Mouse (Mus musculus): Measurements from ENCODE around the gene Trim9. TPM values are rescaled to one million over a fixed set of nuclear protein-coding genes. Genes with fewer than 3 reads are reported as not detected.

Trim9 gene
- 0.06 and 0.10 TPM in 2 replicates for polyA plus RNA-seq (2012; rRNA removed)

DNA sequence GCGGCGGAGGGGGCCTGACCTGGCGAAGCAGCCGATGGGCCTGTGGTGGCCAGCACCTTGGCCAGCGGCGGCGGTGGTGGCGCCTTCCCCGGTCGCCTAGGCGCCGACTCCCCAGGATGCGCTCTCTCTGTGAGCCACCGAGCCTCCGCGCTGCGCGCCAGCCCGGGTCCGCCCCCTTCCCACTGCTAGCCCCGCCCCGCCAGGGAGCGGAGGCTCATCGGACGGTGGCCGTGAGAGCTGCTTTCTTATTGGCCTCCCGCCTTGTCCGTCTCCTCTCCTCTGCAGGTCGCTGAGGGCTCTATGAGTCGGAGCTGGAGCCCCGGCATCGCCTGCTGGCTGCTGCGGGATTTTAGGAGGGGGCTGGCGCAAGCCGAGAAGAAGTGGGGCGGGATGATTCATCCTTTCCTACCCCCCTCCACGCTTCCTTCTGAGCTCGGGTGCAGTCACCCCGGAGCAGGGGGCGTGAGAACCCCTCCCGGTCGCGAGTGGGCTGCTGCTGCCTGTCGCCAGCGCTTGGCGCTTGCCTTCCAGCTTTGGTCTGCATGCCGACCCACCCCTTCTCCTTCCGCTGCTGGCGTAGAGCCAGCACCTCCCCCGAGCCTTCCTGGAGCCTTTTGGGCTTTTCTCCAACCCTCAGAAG lies at the start of gene Trim9:
Gene Trim9 (minus strand): TSS at position 413 of the 640 bp plus-strand sequence.
- DNase-seq (ENCODE audit: low spot score): peak; percentile 62

- DNase-seq (ENCODE audit: low spot score): no peak
These were observed 47.6 kb upstream of the Trim9 start for GRCm38 (mm10) chr12:70395061-70395460.

DNA sequence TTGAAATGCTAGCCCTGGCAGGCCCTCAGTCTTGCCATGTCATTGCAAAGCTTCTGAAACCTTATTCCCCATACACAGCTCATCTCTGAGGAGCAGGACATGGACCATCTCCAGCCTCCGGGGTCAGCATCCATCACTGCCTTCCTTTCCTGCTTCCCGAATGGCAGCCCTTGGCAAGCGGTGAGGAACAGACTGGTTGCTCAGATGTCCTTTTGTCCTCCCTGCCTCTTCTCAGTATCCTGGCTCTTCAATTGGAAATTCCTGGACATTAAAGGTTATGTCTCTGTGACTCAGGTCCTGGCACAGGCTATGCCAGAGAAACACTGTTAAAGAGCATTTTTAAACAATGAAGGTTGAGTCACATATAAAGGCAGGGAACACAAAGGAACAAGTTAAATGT lies 43.8 kb upstream of the Trim9 start:
- DNase-seq (ENCODE audit: low spot score): no peak

DNA sequence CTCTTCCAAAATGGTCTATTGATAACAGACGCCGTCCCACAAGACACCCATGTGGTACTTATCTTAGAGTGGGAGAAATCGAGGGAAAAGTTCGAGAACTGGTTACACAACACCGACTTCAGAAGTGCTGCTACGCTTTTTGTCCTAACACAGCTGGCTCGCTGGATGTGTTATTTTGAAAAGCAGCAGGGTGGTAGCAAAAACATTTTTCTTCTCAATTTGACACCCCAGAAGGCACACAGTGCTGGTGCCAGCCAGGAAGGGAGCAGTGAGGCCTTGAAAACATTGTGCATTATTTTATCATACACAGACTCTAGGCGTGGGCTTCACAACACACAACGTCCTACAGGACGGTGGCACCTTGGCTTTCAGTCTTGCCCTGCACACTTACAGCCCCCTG lies 27.6 kb upstream of the Trim9 start:
- no peak for DNase-seq (ENCODE audit: low spot score)

DNA sequence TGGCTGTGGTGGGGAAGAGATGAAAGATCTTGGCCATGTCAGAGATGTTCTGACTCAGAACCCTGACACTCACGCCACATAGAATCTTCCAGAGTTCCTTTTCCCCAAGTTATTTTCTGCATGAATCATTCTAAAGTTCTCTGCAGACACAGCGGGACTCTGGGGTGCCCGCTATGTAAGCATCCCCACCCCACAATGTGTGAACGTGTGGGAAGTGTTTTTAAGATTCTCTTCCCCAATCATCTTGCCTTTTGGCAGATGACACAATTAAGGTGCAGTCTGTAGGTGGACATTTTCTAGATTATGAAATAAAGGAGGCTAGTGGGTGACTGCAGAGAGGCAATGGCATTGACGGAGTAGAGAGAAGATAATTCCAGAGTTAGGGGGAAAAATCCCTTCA lies 25.5 kb upstream of the Trim9 start:
- DNase-seq (ENCODE audit: low spot score): no peak

- DNase-seq (ENCODE audit: low spot score): no peak
These were observed 21.9 kb upstream of the Trim9 start for GRCm38 (mm10) chr12:70369348-70369747.

DNA sequence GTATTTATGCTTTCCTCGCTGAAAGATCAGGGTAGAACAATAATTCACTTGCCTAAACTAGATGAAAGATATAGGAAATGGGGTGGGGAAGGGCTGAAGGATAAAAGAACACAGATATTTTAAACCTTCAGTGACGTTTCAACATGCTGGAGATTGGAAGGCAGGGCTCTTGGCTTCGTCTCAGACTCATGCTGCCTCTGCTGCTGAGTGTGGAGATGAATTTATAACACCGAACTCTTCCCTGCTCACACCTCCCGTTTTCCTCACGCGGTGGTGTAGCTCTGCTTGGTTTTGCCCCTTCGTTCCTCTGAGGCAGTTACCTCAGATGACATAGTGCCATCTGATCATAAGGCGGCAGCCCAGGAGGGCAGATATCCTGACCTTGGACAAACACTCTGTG lies 21.4 kb upstream of the Trim9 start:
- DNase-seq (ENCODE audit: low spot score): no peak

GRCm38 (mm10) chr12:70367326-70368248 lies 20.2 kb upstream of the Trim9 start:
- DNase-seq (ENCODE audit: low spot score): no peak

DNA sequence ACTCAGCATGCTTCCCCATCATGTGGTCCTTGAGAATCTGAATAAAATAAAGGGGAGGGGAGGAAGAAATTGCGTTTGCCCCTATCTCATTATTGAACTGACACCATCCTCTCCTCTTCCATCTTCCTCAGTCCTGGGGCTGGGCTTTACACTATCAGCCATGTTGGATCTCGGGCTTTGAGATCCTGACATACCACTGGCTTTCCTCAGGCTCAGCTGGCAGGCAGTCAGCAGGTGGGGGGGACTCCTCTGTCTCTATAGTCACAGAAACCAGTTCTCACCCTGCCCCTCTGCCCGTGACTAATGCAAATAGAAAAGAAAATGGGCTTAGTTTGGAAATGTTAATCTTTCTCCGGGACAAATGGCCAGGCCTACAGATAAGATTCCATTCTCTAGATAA lies 15.6 kb upstream of the Trim9 start:
- DNase-seq (ENCODE audit: low spot score): no peak

DNA sequence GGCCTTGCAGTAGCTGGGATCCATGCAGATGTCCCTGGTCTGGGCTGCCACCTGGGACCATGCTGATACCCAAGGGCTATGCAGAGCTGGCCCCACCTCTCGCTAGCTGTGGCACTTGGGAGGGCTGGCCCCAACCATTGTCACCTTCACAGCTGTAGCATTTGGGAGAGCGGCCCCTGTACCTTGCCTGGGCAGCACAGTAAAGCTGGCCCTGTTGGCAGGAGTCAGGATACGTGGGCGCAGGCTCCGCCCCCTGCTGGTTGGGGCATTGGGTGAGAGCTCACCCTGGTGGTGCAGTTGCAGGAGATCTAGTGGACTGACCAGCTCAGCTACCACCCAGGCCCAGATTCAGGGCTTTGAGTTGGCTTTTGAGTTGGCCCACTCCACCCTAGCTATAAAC lies 12.9 kb upstream of the Trim9 start:
- no peak for DNase-seq (ENCODE audit: low spot score)

GRCm38 (mm10) chr12:70359443-70359842 lies 12.0 kb upstream of the Trim9 start:
- no peak for DNase-seq (ENCODE audit: low spot score)

DNA sequence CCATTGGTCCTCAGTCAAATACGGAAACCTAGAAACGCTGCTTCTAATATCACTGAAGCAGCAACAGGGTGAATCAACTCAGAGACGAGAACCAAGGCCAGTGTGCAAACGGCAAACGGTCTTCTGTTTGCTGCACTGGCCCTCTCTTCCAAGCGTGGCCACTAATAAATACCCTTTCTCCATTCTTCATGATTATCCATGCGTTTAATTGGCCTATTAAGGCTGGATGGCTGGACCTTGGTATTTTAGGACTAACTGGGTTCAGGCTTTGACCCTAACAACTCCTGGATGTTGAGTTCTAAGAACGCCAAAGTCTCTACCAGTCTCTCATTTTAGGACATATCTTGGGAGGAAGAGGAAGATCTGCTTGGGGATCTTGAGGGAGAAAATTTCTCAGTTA lies 7.5 kb upstream of the Trim9 start:
- DNase-seq (ENCODE audit: low spot score): no peak

DNA sequence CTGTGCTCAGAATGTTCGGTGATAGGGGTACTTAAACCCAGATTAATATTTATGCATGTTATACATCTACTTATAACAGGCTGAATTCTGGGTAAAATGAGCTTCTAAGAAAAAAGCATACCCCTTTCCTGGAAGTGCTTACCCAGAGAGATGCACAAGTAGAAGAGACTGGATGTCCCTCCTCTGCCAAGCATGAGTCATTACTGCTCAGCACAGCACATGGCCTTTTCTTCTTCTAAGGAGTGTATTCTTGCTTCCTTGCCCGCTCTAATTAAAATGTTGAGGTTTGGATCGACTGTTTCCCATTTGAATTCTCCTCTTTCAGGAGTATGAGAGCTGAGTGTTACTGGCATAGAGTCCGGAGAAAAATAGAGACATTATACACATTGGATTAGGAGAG lies 3.1 kb upstream of the Trim9 start:
- DNase-seq (ENCODE audit: low spot score): no peak

- no peak for DNase-seq (ENCODE audit: low spot score)
These were observed 2.4 kb upstream of the Trim9 start for GRCm38 (mm10) chr12:70349788-70350187.

DNA sequence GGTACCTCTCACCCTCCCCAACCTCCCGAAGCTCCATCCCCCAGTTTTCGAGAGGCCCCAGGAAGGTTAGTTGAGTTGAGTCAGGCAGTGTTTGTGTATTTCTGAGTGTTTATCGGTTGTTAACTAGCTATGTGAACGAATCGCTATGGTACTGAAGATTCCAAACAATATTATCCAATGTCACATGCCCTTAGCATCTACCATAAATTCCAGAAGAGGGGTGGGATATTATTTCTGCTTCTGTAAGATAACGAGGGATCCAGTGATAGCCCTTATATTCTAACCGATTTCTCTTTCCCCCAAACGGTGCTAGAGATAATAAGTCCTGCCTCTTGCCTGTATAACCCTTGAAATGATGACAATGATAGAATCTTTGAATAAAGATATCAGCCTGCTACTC lies 612 bp upstream of the Trim9 start:
- DNase-seq (ENCODE audit: low spot score): no peak

DNA sequence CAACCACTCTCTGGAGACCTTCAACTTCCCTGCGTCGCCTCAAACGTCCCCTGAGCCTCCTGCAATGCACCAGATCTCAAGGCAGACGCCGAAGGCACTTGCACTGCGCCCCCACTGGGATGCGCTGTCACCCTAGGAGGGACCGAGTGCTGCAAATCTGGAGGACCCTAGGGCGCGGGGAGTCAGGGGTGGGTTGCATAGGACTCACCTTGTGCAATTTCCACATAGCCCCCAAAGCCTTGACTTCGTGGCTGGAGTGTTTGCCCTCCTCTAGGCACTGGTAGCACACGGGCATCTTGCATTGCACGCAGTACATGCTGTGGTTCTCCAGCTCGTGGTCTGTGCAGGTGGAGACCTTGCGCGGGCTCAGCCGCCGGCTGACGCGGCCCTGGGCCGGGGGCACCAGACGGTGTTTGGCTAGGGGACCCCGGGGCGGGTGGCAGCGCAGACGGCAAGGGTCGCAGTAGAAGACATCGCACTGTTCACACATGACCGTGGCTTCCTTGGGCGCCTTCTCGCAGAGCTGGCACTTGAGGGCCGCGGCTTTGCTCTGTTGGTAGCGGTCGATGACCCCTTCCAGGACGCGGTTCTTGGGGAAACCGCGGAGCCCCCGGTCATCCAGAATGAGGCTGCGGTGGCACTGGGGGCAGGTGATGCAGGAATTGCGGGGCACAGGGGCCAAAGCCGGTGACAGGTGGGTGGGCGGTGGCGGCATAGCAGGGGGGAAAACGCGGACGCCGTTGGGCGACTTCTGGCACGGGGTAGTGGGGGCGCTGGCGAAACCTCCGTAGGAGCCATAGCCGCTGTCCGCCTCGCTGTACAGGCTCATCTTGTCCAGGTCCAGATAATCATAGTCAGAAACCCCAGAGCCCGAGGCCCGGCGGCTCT lies 1.0 kb downstream of the Trim9 start:
- DNase-seq (ENCODE audit: low spot score): no peak

DNA sequence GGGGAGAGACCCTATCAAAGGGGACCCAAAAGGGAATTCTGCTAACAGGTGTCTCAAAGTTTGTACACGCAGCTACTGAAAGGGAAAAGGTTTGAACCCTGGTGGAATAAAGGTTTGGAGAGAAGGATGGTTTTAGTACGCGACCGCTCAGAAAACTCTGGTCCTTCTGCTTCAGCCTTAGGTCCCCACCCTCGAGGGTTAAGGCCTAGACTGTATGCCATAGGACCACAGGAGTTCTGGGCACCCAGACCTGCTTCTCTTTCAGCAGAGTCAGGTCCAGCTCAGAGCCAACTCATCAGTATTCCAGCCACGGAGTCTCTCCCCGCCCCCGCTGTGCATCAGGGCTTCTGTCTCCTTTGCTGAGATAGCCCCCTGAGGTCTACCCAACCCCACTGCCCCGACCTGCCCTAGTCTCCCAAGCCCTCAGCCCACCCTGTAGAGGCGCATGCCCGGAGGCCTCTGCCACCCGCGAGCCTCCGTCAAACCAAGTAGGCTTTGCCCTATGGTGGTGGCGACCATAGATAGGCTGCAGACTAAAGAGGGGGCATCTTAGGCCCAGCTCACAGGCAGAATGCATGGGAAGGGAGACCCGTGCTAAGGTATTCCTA lies 1.8 kb downstream of the Trim9 start:
- DNase-seq (ENCODE audit: low spot score): no peak

GRCm38 (mm10) chr12:70335176-70335575 lies 12.2 kb downstream of the Trim9 start:
- DNase-seq (ENCODE audit: low spot score): no peak

DNA sequence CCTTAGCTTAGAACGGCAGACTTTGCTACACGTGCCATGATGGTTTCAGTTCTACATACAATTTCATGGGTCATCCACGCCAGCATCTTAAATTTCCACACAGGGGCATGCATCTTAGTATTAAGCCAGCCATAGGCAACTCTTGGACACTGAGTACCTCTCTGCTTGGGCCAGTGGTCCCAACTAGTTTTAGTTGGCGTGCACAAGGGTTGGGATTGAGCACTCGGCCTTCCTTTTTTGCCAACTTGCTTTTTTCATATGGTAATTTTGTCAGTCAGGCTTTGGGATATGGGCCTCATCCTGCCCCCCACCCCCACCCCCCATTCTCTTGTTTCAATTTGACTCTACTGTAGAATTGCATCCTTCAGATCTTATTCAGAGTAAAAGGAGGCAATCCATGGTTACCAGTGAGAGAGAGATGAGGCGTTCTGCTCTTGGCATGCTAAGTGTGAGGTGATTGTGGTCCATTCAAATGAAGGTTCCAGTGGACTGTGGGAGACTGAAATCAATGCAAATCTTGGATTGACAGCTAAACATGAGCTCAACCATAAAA lies 14.1 kb downstream of the Trim9 start:
- DNase-seq (ENCODE audit: low spot score): no peak

- no peak for DNase-seq (ENCODE audit: low spot score)
These were observed 18.4 kb downstream of the Trim9 start for GRCm38 (mm10) chr12:70329059-70329458.

DNA sequence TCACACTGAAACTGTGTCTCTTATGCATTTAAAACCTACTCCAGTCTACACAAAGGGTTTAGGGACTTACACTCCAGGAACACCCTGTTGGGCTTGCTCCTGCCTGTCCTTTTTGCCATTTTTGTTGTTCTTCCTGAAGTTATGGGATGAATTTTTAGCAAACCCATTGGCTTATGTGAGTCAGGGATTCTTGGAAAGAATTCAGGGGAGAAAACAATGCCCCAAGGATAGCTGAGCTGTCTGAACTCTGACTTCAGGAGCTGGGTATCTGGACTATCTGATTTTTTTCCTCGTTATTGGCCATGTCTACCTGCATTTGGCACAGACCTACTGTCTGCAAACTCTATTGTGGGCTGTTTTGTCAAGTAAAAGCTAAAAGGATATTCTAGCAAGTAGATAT lies 20.5 kb downstream of the Trim9 start:
- no peak for DNase-seq (ENCODE audit: low spot score)

GRCm38 (mm10) chr12:70326393-70326792 lies 21.0 kb downstream of the Trim9 start:
- no peak for DNase-seq (ENCODE audit: low spot score)
